Mouse (Mus musculus) adipose tissue, adult 10 weeks (tissue): ENCODE data around the gene Otud3. TPM values are rescaled to one million over a fixed set of nuclear protein-coding genes. Genes with fewer than 3 reads are reported as not detected.

Experiments
- polyA plus RNA-seq: library from polyadenylated mRNA; stranded (reverse); fragments of 350-450 nt; fragmentation: Illumina TruSeq; extraction: RNeasy Lipid Tissue Mini Kit (QIAGEN cat#74804); gene quantifications from one replicate; pipeline ENCODE4 v1.2.3, GENCODE M21; 2014; ENCODE audit warnings: low read depth, low replicate concordance

Gene Otud3
- polyA plus RNA-seq = 12.3 TPM

GRCm38 (mm10) chr4:138913797-138914196 lies at the start of gene Otud3:
TSS of gene Otud3 (minus strand) at chr4:138913945.

GRCm38 (mm10) chr4:138877731-138878130 lies 36.0 kb downstream of the Otud3 start, which contains the start of gene Pla2g2e:
TSS of gene Pla2g2e (plus strand) at chr4:138877942.

GRCm38 (mm10) chr4:138873864-138874263 lies 39.9 kb downstream of the Otud3 start, which contains the start of gene Gm13030:
TSS of gene Gm13030 (minus strand) at chr4:138873964.

GRCm38 (mm10) chr4:138863344-138863998 lies 50.3 kb downstream of the Otud3 start, which contains the start of gene Pla2g5:
TSS of gene Pla2g5 (minus strand) at chr4:138863482.

Other genes starting within 250 kb of the Otud3 start
- 2.9 TPM for gene Pla2g2c, start 189.2 kb downstream of the Otud3 start, polyA plus RNA-seq
- 9.7 TPM for gene Ubxn10, start 176.8 kb downstream of the Otud3 start, polyA plus RNA-seq
- gene Pla2g2f, start 156.3 kb downstream of the Otud3 start, polyA plus RNA-seq = not detected
- 8.3 TPM for gene Pla2g2d, start 138.2 kb downstream of the Otud3 start, polyA plus RNA-seq
- 61.9 TPM for gene Pla2g5, start 50.5 kb downstream of the Otud3 start, polyA plus RNA-seq
- gene Gm13030, start 40.0 kb downstream of the Otud3 start, polyA plus RNA-seq = not detected
- gene Pla2g2e, start 36.0 kb downstream of the Otud3 start, polyA plus RNA-seq = 3.4 TPM
- gene Rnf186, start 53.2 kb upstream of the Otud3 start, polyA plus RNA-seq = 35.7 TPM
- gene Tmco4, start 58.9 kb upstream of the Otud3 start, polyA plus RNA-seq = 17.2 TPM
- not detected for gene Htr6, start 161.6 kb upstream of the Otud3 start, polyA plus RNA-seq
- 88.8 TPM for gene Nbl1, start 179.0 kb upstream of the Otud3 start, polyA plus RNA-seq
- gene Minos1, start 217.2 kb upstream of the Otud3 start, polyA plus RNA-seq = 186 TPM